Comparison of ENCODE assay signal across 11 mouse cellular contexts in genomic region chr4:106249028-106249782, GRCm38 (mm10).
DNase-seq lines count a peak whose midpoint lies in the region; ATAC-seq and TF ChIP-seq lines count a peak whose summit lies in the region.
"Had no signal": no experiment of that assay in that cellular context is flagged by ENCODE, and none has a peak within 500 bp of the region (broad histone marks: within the 10 kb centered on the region; RNA-seq: fewer than 3 reads in every experiment).

No protein-coding gene starts in this region.

- TF ChIP-seq CTCF in liver, embryonic 14.5 days (IDR thresholded peaks at IDR 0.05; ENCODE audit: low read depth): peak; percentile 69

- H3K9me3 ChIP-seq in heart, embryonic 10.5 days: no peaks in the 10 kb centered on the region; the same call in 1 of the 2 replicates
- 0 out of 2 replicates have a peak, but pooled peaks cover 2% of the 10 kb centered on the region for H3K9me3 ChIP-seq in heart, embryonic 11.5 days (replicated peaks; ENCODE audit: control insufficient read depth, low read length)
- peaks cover 4% of the 10 kb centered on the region; the same call in 1 of the 2 replicates for H3K9me3 ChIP-seq in liver, embryonic 14.5 days (ENCODE audit: control insufficient read depth, low read length)
- H3K9me3 ChIP-seq in limb, embryonic 10.5 days (replicated peaks): no peaks in the 10 kb centered on the region
- H3K9me3 ChIP-seq: hindbrain, embryonic 10.5 days had no signal

- H3K4me2 ChIP-seq in heart, embryonic 11.5 days: no peak overlapping the region
- H3K4me2 ChIP-seq in liver, embryonic 14.5 days (ENCODE audit: low read depth): peak overlapping the region; percentile 75
- H3K4me2 ChIP-seq: limb, embryonic 13.5 days had no signal

- peak; percentile 56 for DNase-seq in heart, embryonic 10.5 days (ENCODE audit: low spot score)
- DNase-seq in A20 (ENCODE audit: low read depth, low spot score): peak; percentile 17
- DNase-seq in liver, embryonic 14.5 days (ENCODE audit: low read depth in 3 of 3, low spot score in 3 of 3): peak; percentile 57 to 60 (median 60)
- no peak for DNase-seq in gastrocnemius, adult 18-20 months (ENCODE audit: low spot score)
- no peak for DNase-seq in limb, embryonic 10.5 days (ENCODE audit: low spot score)
- DNase-seq in urinary bladder, postnatal 25 days (ENCODE audit: low spot score): no peak
- DNase-seq: cerebellum, postnatal 14 days had no signal

- no peaks in the 10 kb centered on the region for H3K27me3 ChIP-seq in heart, embryonic 10.5 days (ENCODE audit: insufficient read depth, poor library complexity, severe bottlenecking)
- no peaks in the 10 kb centered on the region for H3K27me3 ChIP-seq in heart, embryonic 11.5 days (ENCODE audit: control insufficient read depth, insufficient read depth, low read length)
- no peaks in the 10 kb centered on the region for H3K27me3 ChIP-seq in liver, embryonic 14.5 days (ENCODE audit: control insufficient read depth, insufficient read depth, low read length)
- H3K27me3 ChIP-seq in limb, embryonic 10.5 days (ENCODE audit: low read depth, poor library complexity, severe bottlenecking): no peaks in the 10 kb centered on the region
- H3K27me3 ChIP-seq: limb, embryonic 13.5 days had no signal

- no peak overlapping the region for H3K27ac ChIP-seq in heart, embryonic 10.5 days
- no peak overlapping the region for H3K27ac ChIP-seq in heart, embryonic 11.5 days (ENCODE audit: low read depth, low read length)
- H3K27ac ChIP-seq in liver, embryonic 14.5 days: peak overlapping the region; percentile 100
- no peak overlapping the region for H3K27ac ChIP-seq in limb, embryonic 10.5 days
- H3K27ac ChIP-seq: hindbrain, embryonic 10.5 days; limb, embryonic 13.5 days had no signal

- no peak overlapping the region for H3K9ac ChIP-seq in heart, embryonic 11.5 days (ENCODE audit: low read depth, low read length)
- H3K9ac ChIP-seq in liver, embryonic 14.5 days (replicated peaks): peak overlapping the region; percentile 77
- H3K9ac ChIP-seq: limb, embryonic 13.5 days had no signal

- ATAC-seq in heart, embryonic 11.5 days (replicated peaks; ENCODE audit: insufficient number of reproducible peaks, low FRiP score, low TSS enrichment): no peak
- peak; percentile 60 for ATAC-seq in common myeloid progenitor, adult 5-6 weeks (replicated peaks; ENCODE audit: low read depth, poor library complexity, severe bottlenecking)
- peak; percentile 76 for ATAC-seq in liver, embryonic 14.5 days (ENCODE audit: insufficient read depth)

- no peaks in the 10 kb centered on the region for H3K36me3 ChIP-seq in heart, embryonic 10.5 days
- H3K36me3 ChIP-seq in heart, embryonic 11.5 days (ENCODE audit: control insufficient read depth, insufficient read depth, low read length): no peaks in the 10 kb centered on the region
- no peaks in the 10 kb centered on the region for H3K36me3 ChIP-seq in liver, embryonic 14.5 days (replicated peaks; ENCODE audit: control insufficient read depth, insufficient read depth, low read depth)
- H3K36me3 ChIP-seq in limb, embryonic 10.5 days: no peaks in the 10 kb centered on the region
- H3K36me3 ChIP-seq: hindbrain, embryonic 10.5 days; limb, embryonic 13.5 days had no signal

- no peak overlapping the region for H3K4me3 ChIP-seq in heart, embryonic 10.5 days
- no peak overlapping the region for H3K4me3 ChIP-seq in heart, embryonic 11.5 days (ENCODE audit: low read depth, low read length)
- peak overlapping the region; percentile 34 to 41; a peak in 3 of 4 replicates for H3K4me3 ChIP-seq in liver, embryonic 14.5 days (ENCODE audit: insufficient read depth in 1 of 2, low read depth in 2 of 2, low read length in 2 of 2)
- H3K4me3 ChIP-seq in limb, embryonic 10.5 days: no peak overlapping the region
- H3K4me3 ChIP-seq: hindbrain, embryonic 10.5 days; limb, embryonic 13.5 days had no signal

- 28% methylated on average over 7 of the region's 7 CpGs for WGBS in heart, embryonic 10.5 days
- WGBS in heart, embryonic 11.5 days (ENCODE audit: insufficient replicate concordance): 24% methylated on average over 7 of the region's 7 CpGs
- 6% methylated on average over 7 of the region's 7 CpGs for WGBS in liver, embryonic 14.5 days (ENCODE audit: insufficient replicate concordance)
- WGBS in limb, embryonic 10.5 days: 76% methylated on average over 7 of the region's 7 CpGs

- peak; percentile 85 for TF ChIP-seq EP300 in liver, embryonic 14.5 days (IDR thresholded peaks at IDR 0.05; ENCODE audit: low read depth)

- H3K4me1 ChIP-seq in heart, embryonic 10.5 days: peaks cover 8% of the 10 kb centered on the region; the same call in 1 of the 2 replicates
- H3K4me1 ChIP-seq in heart, embryonic 11.5 days (ENCODE audit: control insufficient read depth, insufficient read depth, low read length): peaks cover 4% of the 10 kb centered on the region; the same call in 1 of the 2 replicates
- H3K4me1 ChIP-seq in liver, embryonic 14.5 days (replicated peaks; ENCODE audit: control insufficient read depth in 2 of 2, insufficient read depth in 2 of 2, low read length in 1 of 2): peaks cover 41 to 42% of the 10 kb centered on the region in 2 experiments
- H3K4me1 ChIP-seq in limb, embryonic 10.5 days: no peaks in the 10 kb centered on the region
- H3K4me1 ChIP-seq: hindbrain, embryonic 10.5 days; limb, embryonic 13.5 days had no signal

Comparison
In these comparisons a context has a peak if more than half of its experiments do, and no peak if none do; other contexts are left out.
1. DNase-seq: peak in heart, embryonic 10.5 days (single experiment), A20 (single experiment) and liver, embryonic 14.5 days (3 of 3); none in gastrocnemius, adult 18-20 months (single experiment), limb, embryonic 10.5 days (single experiment) and urinary bladder, postnatal 25 days (single experiment).
2. H3K4me3 ChIP-seq: peak in liver, embryonic 14.5 days (2 of 2); none in heart, embryonic 10.5 days (single experiment), heart, embryonic 11.5 days (single experiment) and limb, embryonic 10.5 days (single experiment).